Mouse (Mus musculus): Measurements from ENCODE around the gene Rassf4. TPM values are rescaled to one million over a fixed set of nuclear protein-coding genes. Genes with fewer than 3 reads are reported as not detected.

The Rassf4 gene
- polyA plus RNA-seq, 1 experiment from 2014 or later = 6.1 TPM

Small RNAs within 50 kb of the gene (microRNA-seq; reads per million reads assigned to microRNA genes)
- gene Mir7043 = not detected

Other genes with a start within 250 kb of the Rassf4 start
- gene Alox5, start 212.8 kb downstream of the Rassf4 start, polyA plus RNA-seq (2015; fragmentation: Nextera tagmentation; extraction: Ambion mirVana) = 0.67 and 0.92 TPM in 2 replicates
- not detected in 2 replicates for gene Olfr211, start 184.9 kb downstream of the Rassf4 start, polyA plus RNA-seq (2015; fragmentation: Nextera tagmentation; extraction: Ambion mirVana)
- gene Olfr212, start 167.4 kb downstream of the Rassf4 start, polyA plus RNA-seq (2015; fragmentation: Nextera tagmentation; extraction: Ambion mirVana) = not detected in 2 replicates
- gene Olfr213, start 135.5 kb downstream of the Rassf4 start, polyA plus RNA-seq (2015; fragmentation: Nextera tagmentation; extraction: Ambion mirVana) = not detected in 2 replicates
- 0.33 and 0.47 TPM in 2 replicates for gene Gm5580, start 122.8 kb downstream of the Rassf4 start, polyA plus RNA-seq (2015; fragmentation: Nextera tagmentation; extraction: Ambion mirVana)
- gene Olfr214, start 119.7 kb downstream of the Rassf4 start, polyA plus RNA-seq (2015; fragmentation: Nextera tagmentation; extraction: Ambion mirVana) = not detected in 2 replicates
- gene Olfr215, start 89.8 kb downstream of the Rassf4 start, polyA plus RNA-seq (2015; fragmentation: Nextera tagmentation; extraction: Ambion mirVana) = not detected in 2 replicates
- gene Zfp422, start 45.0 kb downstream of the Rassf4 start, polyA plus RNA-seq (2015; fragmentation: Nextera tagmentation; extraction: Ambion mirVana) = 184 and 199 TPM in 2 replicates
- gene Depp1, start 23.3 kb downstream of the Rassf4 start, polyA plus RNA-seq (2015; fragmentation: Nextera tagmentation; extraction: Ambion mirVana) = 29.3 and 30.6 TPM in 2 replicates
- gene Tmem72, start 43.0 kb upstream of the Rassf4 start, polyA plus RNA-seq (2015; fragmentation: Nextera tagmentation; extraction: Ambion mirVana) = 5.6 and 6.1 TPM in 2 replicates